Mouse (Mus musculus) effector memory CD4-positive, alpha-beta T cell, adult 7 months (primary cell): ENCODE results near the gene Mab21l3. TPM values are rescaled to one million over a fixed set of nuclear protein-coding genes. Genes with fewer than 3 reads are reported as not detected.

Source experiments
- polyA plus RNA-seq: library from polyadenylated mRNA; unstranded; fragments of 100-300 nt; shearing (Covaris generic); gene quantifications from one replicate; pipeline ENCODE4 v1.2.1, GENCODE M21; 2017

The Mab21l3 gene
- not detected for polyA plus RNA-seq

DNA sequence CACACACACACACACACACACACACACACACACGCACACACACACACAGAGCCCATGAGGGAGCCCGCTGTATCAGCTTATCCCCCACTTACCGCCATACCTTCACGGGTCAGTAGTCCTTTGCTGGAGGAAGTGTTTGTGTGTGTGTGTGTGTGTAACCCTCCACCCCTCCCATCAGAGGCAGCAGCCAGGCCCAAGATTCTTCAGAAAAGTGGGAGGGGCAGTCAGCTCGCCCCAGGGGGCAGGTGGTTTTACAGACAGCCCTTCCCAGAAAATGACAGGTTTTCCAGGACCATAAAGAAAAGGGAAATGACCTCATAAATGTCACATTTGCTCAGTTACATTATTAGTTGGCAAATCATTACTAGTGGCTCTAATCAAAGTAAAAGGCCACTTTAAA, at the start of gene Mab21l3:
TSS of gene Mab21l3 (minus strand) at position 144 of the 400 bp plus-strand sequence.

Other genes with a start within 250 kb of the Mab21l3 start
- gene Atp1a1, start 244.3 kb downstream of the Mab21l3 start, polyA plus RNA-seq = 70.7 TPM
- gene Slc22a15, start 75.5 kb upstream of the Mab21l3 start, polyA plus RNA-seq = 7.7 TPM
- not detected for gene Nhlh2, start 161.1 kb upstream of the Mab21l3 start, polyA plus RNA-seq
- gene Casq2, start 237.5 kb upstream of the Mab21l3 start, polyA plus RNA-seq = 0.21 TPM